Mouse (Mus musculus) cerebellum, adult 2 months (tissue): Measurements from ENCODE around the gene Dgat2.

ENCODE experiments used
- CTCF ChIP-seq: fragments of 200-500 bp; IDR thresholded peaks from 2 replicates; pipeline ENCODE4 v1.5.1; 2011; ENCODE audit warnings: low read depth, mild to moderate bottlenecking, control low read depth, low read length, moderate library complexity, borderline replicate concordance; ENCODE audit not compliant: insufficient read depth
- POLR2A ChIP-seq: fragments of 200-500 bp; IDR thresholded peaks from 2 replicates; pipeline ENCODE4 v1.6.1; 2011; ENCODE audit warnings: low read length, control low read depth, borderline replicate concordance; ENCODE audit not compliant: insufficient read depth

GRCm38 (mm10) chr7:99193926-99194325 lies 11.4 kb upstream of the Dgat2 start:
- TF ChIP-seq CTCF = no peak
- TF ChIP-seq POLR2A = no peak
